Mouse (Mus musculus): ENCODE measurements around the gene Cideb.

Cideb gene

DNA sequence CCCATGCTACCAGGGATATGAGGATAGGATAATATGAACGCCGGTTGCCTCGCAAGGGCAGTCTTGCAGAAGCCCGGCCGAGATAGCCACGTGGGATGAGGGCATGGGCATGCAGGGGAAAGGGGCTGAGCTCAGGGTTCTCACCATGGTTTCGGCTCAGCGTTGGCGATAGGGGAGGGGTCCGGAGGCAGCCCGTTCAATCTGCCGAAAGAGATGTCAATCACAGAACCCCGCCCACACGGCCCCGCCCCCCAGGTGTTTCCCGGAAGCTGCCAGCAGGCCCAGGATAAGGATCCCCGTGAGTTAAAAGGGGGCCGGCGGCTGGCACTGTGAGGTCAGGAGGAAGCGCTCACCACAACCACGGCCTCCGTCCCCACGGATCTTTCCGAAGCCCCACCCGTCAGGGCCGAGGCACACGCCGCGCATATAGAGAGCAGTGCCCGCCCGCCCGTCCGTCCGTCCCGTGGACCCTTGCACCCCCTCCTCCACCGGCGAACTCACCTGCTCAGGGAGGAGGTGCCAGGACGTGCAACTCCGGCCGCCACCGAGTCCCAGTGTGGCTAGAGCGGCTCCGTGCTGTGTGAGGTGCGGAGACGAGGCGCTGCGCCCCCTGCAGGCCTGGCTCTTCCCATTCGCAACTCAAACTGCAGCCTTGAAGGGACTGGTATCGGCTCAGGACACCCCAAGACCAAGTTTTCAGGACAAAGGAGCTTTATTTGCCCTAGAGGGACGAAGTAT, 36.4 kb downstream of the Cideb start, which contains the start of gene Rabggta:
Gene Rabggta (minus strand): TSS at position 564 of the 738 bp plus-strand sequence.
- under 1% methylated on average over 50 of the region's 50 CpGs for WGBS

GRCm38 (mm10) chr14:55721076-55721475, 37.2 kb downstream of the Cideb start:
- WGBS, result 78% methylated on average over 6 of the region's 6 CpGs

DNA sequence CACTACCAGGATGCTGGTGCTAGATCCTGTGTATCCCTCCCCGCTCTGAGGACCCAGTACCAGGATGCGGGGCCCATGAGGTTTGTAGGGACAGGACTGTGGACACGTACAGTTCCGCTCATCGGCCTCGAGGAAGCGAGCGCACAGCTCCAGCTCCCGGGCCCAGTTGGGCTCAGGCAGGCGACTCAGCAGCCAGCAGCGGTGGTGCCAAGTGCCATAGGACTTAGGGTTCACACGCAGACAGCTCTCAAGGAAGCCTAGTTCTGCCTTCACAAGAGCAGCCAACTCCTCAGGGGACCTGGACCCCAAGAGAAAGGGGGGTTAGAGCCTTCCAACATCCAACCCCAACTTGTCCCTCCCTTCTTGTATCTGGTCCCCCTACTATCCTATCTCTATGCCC, 37.6 kb downstream of the Cideb start:
- 91% methylated on average over 12 of the region's 12 CpGs for WGBS

DNA sequence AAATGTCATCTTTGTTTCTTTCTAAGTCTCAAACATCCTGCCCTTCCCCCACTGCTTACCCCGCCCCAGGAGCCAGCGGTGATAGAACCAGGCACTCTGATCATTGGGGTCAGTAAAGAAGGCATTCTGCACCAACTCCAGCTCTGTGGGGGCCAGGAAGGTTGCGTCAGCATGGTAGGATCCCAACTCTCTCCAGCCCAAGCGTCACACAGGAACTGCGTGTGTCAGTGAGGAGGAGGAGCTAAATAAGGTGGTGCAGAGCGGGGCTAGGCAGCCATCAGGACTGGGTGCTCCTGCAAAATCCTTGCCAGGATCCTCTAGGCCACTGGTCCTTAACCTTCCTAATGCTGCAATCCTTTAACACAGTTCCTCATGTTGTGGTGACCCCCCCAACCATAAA, 38.5 kb downstream of the Cideb start:
- WGBS, result 78% methylated on average over 6 of the region's 6 CpGs

GRCm38 (mm10) chr14:55716884-55717283, 41.4 kb downstream of the Cideb start:
- WGBS, result 81% methylated on average over 8 of the region's 8 CpGs

DNA sequence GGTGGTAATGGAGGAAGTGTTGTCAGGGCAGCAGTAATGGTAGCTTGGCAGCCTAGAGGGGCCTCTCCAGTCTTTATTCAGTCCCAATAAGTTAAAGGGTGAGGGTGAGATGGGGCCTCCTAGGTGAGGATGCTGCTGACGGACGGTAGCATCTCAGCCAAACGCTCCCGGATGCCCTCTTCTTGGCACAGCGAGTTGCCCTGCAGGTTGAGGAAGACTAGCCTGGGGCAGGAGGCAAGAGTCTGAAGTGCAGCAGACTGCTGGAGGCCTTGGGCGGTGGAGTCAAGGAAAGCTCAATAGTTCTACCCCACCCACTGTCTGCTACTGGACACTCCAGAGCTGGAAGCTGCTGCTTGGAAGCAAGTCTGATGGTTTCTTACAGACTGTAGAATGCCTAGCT, 42.0 kb downstream of the Cideb start:
- WGBS, result 97% methylated on average over 6 of the region's 6 CpGs

DNA sequence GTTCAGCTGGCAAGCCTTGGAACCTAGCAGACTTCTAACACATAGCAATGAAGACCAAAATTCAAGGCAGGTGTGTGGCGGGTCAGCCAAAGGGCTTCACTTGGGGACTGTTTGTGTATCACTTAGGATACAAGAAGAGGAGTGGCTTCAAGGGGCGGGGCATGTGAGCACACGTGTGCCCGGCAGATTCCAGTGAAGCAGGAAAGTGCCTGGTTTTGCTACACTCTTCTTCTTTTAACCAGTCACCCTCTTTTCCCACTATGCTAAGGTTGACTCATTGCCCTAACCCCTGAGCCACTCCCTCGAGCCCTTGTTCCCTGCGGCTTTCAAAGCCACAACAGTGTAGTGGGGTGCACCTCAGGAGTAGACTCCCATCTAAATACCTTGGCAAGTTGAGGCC, 43.4 kb downstream of the Cideb start:
- 51% methylated on average over 6 of the region's 6 CpGs for WGBS

DNA sequence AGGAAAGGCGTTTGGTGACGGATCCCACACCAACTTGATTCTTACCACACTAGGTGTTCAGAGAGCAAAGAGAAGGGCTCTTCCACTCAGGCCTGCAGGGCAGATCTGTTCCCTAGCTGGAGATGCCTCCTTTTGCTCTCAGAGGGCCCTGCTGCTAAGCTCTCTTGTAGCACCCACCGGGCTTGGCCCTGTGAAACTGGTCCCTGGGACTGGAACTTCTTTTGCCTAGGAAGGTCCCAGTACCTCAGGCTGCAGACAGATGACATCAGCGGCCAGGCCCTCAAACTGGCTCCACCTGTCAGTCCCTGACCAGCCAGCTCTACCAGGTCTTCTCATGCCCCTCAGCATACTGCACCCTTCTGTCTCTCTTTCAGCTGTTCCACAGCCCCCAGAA, 44.5 kb downstream of the Cideb start, which contains the start of gene Tgm1:
Gene Tgm1 (minus strand): TSS at position 198 of the 394 bp plus-strand sequence.
- 48% methylated on average over 4 of the region's 4 CpGs for WGBS

DNA sequence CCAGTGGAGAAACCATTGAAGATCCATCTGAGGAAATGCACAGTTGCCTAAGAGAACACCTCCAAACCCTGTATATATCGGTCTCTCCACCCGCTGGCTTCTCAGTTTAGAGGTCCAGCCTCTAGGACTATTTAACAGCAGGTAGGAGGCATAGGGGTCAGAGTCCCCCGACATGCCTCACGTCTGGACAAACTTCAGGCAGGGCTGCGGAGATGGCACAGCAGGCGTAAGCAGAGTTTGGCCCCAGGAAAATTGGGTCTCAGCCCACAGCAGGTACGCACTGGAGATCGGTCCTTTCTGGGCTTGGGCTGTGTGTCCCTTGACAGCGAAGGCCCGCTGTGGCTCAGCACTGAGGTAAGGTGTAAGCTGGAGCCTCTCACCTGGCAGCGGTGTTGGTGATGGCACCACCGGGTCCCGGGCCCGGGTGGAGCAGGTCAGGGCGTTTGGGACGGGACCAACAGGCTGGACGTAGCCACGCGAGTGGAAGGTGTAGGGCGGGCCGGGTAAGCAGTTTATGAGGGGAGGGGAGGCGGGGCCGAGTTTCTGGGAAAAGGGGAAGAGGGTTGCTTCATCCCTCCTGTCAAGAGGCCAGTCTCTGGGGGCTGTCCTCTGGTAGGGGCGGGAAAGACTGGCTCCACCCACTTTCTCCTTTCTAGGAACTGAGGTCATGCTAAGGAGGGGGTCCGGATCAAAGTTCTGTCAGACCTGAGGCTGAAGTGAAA, 45.1 kb downstream of the Cideb start:
- WGBS, result 25% methylated on average over 25 of the region's 25 CpGs

DNA sequence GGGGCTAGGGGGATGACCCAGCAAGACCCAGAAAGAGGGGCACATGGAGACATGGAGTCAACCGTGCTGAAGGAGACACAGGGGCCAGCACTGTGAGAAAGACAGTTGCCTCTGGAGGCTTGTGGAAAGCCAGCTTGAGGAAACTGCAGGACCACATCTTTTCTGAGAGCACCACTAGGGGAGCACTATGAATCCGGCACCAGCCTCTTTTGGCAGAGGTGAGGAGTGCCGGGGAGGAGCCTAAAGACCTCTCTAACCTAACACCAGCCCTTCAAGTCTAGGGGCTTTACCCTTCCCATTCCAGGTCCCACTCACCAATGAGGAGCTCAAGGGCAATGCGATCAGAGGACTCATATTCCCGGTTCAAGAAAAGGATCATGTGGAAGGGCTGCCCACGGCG, 46.5 kb downstream of the Cideb start:
- 90% methylated on average over 7 of the region's 7 CpGs for WGBS

DNA sequence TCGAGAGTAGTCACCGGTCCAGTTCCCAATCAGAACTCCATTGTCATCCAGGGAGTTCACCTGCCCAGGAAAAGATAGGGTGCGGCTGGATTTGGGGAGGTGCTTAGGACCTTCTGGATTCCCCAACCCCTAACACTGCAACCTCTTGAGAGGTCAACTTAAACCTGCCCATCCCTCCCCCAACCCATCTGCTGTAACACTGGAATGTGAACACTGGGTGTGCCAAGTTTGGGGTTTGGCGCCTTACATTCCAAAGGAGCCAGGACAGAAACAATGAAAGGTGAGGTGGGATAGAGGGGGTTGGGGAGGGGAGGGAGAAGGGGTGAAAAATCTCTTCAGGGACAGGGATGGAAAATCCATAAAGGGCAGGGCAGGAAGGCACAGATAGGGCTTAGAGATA, 48.7 kb downstream of the Cideb start:
- WGBS, result 94% methylated on average over 4 of the region's 4 CpGs

- 88% methylated on average over 5 of the region's 5 CpGs for WGBS
These were observed 50.9 kb downstream of the Cideb start for GRCm38 (mm10) chr14:55707397-55707796.

- WGBS, result 92% methylated on average over 8 of the region's 8 CpGs
These were observed 52.1 kb downstream of the Cideb start for GRCm38 (mm10) chr14:55706051-55706600.
